Mouse (Mus musculus): ENCODE data around the gene Rnase9.
"Not testable (repeated sequence)": the region's sequence is repeated elsewhere in the genome, so short reads cannot be mapped to it uniquely, and the experiment has no call there.

The Rnase9 gene

DNA sequence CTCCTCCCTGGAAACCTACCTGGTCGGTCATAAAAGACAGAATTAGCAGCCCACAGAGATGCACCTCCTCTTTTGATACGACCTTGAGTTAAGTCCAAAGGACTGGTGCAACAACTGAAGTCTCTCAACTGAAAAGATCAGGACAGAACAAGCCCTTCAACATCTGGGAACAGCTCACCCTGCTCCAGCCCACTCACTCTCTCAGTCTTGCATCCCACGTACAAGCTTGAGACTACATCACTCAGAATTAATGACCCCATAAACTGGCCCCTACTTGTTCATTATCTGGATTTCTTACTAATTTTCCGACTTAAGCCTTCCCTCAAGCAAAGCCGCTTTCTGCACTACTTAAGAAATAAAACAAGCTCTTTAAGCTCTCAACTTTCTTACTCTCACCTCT, 11.5 kb upstream of the Rnase9 start:
- in situ Hi-C loops (cut with MboI, MseI) = no loop called here

DNA sequence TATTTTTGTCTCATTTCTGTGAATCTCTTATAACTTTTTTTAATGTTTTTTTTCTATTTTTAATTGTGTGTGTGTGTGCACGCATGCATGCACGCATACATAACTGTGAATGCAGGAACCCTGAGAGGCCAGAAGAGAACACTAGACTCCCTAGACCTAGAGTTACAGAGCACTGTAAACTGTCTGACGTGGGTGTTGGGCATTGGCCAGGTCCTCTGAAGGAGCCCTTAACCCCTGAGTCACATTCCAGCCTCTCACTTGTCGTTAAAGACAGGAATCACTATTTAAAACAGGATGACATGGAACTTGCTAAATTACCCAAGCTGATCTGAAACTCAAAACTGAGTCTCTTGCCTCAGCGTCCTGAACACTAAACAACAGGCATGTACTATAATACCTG, 10.3 kb upstream of the Rnase9 start:
- in situ Hi-C loops (cut with MboI, MseI) = no loop called here

DNA sequence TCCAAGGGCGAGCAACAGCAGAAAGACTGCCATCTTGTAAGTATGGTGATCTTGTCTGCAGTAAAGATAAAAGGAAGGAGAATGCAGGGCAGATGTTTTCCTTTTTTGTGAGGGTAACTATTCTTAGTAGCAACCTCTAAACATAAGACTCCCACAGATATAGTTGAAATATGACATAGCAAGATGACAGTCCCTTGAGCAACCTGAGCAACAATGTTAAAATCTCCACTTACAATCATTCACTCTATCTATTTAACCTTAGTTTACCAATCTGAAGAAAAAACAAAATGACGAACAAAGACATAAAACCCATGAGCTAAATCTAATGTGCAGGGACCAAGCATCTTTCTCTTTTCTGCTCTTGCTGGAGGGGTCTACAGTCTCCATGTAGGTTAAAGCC, 8.4 kb upstream of the Rnase9 start, which contains the start of gene Rnase11:
Rnase11 (minus strand) TSS at position 101 of the 400 bp plus-strand sequence.
- in situ Hi-C loops (cut with MboI, MseI) = no loop called here

DNA sequence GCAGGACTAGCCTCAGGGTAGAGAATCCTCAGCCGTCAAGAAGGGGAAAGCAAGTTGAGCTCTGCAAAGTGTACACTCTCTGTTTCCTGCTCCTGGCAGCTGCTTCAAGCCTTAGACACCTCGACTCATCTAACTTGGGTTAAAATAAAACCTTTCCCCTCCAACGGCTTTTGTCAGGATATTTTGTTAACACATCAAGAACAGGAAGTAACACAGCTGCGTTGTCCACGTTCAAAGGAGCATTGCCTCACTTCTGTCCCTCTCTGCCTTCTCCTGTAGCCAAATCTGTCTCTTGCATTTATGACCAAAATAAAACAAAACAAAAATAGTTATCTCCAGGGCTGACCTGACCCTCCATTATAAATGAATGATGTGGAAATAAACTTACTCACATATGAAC, 6.2 kb upstream of the Rnase9 start:
- in situ Hi-C loops (cut with MboI, MseI) = no loop called here

DNA sequence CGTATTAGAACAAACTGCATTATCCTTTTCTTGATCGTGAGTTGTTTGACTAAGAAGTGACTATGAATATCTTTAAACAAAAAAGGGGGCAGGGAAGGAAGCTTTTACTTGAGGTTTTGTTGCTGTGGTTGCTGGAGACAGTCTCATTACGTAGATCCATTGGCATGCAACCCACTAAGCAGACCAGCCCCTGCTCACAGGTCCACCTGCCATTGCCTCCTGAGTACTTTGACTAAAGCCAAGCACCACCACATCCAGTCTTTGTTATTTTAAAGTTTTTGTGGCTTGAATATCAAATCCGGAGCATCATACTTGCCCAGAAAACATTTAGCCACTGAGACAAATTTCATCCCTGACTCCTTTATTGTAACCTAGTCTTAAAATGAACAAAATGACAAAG, 5.5 kb downstream of the Rnase9 start:
- in situ Hi-C loops (cut with MboI, MseI) = no loop called here

DNA sequence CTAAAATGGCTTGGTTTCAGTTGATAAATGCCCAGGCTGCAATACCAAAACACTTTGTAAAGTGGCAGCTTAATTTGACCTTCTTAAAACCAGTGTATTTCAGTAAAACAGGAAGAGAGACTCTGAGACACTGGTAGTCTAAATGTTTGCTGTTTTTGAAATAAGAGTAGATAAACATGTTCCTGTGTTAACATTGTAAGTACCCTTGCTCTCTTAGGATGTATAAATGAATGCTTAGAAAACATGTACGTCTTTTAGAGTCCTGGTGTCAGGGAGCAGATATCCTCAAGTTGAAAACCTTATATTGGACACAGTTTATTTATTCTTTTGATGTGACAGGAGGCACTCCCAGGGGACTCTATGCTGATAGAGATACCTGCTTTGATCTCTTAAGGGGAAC, 6.5 kb downstream of the Rnase9 start:
- in situ Hi-C loops (cut with MboI, MseI) = no loop called here

DNA sequence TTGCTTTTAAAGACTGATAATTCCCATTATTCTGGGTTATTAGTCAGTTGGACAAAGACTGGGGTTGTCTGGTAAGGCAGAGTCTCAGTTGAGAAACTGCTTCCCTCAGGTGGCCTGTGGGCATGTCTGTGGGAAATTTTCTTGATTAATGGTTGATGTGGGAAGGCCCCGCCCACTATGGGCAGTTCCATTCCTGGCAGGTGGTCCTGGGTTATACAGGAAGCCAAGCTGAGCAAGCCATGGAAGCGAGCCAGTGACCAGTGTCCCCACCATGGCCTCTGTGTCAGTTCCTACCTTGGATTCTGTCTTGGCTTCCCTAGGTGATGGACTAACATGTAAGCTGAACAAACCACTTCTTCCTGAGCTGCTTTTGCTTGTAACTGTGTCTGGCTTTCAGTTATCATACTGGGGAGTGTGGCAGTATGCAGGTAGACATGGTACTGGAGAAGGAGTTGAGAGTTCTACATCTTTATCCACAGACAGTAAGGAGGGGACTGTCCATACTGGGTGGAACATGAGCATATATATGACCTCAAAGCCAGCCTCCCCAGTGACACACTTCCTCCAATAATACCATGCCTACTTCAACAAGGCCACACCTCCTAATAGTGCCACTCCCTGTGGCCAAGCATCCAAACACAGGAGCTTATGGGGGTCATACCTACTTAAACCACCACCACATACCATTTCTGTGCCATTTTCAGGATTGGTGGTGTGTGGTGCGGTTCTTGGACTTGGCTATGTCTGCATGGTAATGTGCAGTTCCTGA, 14.1 kb downstream of the Rnase9 start:
- in situ Hi-C loops (cut with MboI, MseI) = loop anchor here in 1 of 2 experiments (10.0 kb wide), 2 partner anchors 237 to 1313 kb away; no protein-coding TSS in a partner anchor

DNA sequence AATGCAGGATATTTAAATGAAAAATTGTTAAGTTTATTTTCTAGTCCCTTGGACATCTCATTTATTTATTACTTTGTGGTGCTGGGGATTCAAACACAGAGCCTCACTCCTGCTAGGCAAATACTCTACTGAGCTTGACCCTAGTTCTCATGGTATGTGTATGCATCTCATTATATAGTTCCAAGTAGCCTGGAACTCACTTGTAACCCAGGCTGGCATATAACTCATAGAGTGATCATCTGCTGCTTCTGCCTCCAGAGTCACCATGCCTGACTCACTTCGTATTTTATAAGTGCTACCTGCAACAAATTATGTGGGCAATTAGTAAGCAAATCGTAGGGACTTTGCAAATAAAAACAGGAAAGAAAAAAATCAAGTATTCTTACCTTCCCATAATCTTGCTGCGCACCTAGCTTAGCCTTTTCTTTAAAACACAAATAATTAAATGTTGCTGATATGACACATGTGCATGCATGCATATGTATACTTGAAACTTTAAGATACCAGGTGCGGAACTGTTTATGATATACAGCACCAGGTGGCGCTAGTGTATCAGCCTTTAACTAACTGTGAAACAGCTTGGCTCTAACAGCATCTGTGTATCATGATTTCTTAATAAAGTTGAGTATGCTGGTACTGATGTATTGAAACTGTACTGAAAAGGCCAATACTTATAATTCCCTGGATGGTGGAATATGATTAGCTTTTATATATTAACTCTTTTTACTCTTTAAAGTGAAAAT, 15.1 kb downstream of the Rnase9 start:
- in situ Hi-C loops (cut with MboI, MseI) = loop anchor here in 1 of 2 experiments (10.0 kb wide), 2 partner anchors 238 to 1312 kb away; no protein-coding TSS in a partner anchor

DNA sequence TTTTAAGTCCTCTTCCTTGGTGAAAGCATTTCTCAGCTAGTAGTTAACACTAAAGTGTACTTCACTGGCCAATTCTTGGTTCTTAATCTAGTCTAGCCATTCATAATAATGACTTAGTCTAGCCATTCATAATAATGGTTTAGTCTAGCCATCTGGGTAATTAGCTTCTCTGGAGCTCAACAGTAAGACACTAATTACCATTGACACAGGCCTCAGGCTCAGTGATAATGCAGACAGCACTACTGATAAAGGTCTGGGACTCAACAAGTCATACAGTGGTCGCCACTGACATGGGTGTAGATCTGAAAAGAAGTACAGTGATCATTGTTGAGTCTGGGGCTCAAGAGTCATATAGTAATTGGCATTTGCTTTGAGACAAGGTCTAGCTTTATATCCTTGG, 16.8 kb downstream of the Rnase9 start:
- in situ Hi-C loops (cut with MboI, MseI) = loop anchor here (5.0 to 10.0 kb wide), 4 partner anchors 37 to 1310 kb away; no protein-coding TSS in a partner anchor

DNA sequence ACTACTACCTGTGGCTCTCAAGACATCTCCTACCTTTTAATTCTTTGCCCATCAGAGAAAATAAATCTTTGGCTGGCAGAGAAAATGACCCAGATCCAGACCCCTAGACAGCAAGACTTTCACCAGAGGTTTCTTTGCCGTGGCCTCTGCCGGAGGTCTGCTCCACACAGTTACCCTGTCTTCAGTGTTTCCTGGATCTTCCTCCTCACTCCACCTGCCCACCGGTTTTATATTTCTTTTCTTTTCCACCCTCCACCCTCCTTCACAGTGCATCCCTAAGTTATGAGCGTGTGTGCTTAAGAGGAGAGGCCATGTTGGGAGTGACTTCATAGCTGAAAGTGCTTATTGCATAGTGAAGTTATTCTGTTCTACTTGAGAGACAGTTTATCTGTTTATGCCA, 18.2 kb downstream of the Rnase9 start:
- in situ Hi-C loops (cut with MboI, MseI) = loop anchor here (5.0 to 10.0 kb wide), 4 partner anchors 36 to 1309 kb away; no protein-coding TSS in a partner anchor

DNA sequence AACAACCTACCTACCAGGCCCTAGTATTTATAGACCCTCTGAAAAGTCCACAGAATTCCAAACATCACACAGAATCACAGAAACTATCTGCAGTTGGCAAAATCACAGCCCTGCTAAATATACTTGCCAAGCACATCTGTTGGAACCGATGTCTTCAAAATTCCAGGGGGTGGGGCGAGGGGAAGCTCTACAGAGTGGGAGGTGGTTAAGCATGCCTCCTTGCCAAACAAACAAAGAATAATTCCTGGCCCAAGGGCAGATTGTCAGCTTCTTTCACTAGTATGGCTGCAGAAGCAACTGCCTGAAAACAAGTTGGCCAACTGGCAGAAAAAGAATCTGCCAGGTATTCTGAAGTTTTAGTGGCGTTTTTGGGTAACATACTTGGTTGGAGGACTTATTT, 24.4 kb downstream of the Rnase9 start:
- in situ Hi-C loops (cut with MboI, MseI) = no loop called here

DNA sequence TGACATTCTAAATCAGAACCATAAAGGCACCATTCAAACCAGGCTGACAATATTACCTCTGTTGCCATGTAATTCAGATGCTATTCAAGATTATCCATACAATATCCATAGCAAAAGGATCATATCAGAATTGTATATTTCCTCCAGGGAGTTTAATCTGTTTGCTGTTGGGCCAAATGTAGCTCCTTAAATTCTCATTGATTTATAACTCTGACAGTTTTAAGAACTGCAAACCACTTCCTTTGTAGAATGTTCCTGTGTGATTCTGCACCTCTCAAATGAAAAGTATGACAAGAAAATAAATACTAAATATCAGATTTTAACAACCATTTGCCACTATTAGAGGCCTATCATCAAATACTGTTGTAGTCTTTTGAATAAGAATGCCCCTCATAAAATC, 25.9 kb downstream of the Rnase9 start:
- in situ Hi-C loops (cut with MboI, MseI) = no loop called here

DNA sequence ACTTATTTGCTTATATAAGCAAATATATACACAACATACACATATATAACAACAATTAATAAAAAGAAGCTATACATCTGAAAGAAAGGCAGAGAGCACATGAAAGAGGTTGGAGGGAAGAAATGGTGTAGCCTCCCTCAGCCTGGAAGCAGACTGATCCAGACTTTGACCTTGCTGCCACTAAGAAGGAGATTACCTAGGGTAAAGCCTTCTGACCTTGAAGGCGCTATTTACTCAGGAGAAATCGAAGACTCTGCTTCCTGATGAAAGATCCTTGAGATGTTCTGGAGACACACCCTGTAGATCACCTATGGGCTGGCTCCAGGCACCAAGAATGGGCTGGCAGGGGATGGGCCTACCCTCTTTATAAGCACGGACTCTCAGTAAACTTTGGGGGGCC, 26.9 kb downstream of the Rnase9 start:
- in situ Hi-C loops (cut with MboI, MseI) = not testable (repeated sequence)

DNA sequence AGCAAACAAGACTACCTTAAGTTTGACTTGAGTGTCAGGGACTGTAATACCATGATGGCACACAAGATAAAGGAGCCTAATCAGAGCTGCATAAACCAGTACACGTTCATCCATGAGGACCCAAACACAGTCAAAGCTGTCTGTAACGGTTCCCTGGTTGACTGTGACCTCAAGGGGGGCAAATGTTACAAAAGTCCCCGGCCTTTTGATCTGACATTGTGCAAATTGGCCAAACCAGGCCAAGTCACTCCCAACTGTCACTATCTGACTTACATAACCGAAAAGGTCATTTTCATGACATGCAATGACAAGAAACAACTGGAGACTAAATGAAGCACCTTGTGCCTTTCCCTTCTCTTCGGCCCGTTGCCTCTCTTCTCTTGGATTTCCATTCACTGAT, 32.1 kb downstream of the Rnase9 start:
- in situ Hi-C loops (cut with MboI, MseI) = no loop called here

DNA sequence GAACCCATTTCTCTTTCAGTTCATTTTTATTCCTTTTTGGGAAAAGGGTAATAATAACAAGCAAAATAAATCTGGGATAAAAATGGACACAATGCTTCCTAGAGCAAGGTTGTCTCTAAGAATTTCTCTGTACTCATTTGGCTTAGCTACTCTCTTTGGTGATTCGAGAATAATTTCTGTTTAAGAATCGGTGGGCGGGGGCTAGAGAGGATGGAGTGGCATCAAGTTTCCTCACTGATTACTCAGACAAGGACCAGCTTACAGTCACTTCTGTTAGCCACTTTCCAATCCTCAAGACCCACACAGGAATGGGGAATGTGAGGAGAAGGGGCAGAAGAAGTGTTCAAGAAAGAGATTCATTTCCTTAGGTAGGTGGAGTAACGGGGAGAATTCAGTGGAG, 32.9 kb downstream of the Rnase9 start:
- in situ Hi-C loops (cut with MboI, MseI) = no loop called here

DNA sequence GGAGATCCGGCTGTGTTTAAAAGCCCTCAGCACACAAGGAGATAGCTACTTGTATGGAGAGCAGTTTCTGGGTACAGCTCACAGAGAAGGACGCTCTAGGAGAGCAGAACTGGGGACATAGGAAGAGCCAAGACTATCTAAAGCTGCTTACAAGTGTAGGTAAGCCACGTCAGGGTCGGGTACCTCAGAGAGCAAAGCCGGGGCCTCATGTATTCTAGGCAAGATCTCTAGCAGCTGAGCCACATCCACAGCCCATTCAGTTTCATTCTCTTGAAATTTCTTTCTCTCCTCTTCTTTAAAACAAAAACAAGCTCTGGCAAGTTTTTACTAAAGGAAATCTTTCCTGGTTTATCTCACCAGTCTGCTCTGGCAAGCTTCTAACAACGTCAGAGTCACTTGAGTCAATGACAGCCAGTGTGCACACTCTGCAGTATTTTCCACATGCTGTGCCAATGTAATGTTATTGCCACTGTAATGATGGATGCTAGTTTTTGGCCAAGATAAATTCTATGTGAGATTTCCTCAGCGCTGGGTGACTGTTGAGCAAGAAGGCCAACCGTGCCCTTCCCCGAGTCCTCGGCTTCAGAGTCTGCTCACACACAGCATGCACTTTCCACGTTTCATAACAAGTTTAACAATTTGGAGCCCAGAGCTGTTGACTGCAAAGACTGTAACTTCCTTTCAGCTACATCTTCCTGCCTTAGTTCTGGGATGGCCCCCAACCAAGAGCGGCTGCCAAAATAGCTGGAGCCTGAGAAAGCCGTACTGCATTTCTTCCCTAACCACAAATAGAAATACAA, 33.6 kb downstream of the Rnase9 start:
- in situ Hi-C loops (cut with MboI, MseI) = no loop called here

DNA sequence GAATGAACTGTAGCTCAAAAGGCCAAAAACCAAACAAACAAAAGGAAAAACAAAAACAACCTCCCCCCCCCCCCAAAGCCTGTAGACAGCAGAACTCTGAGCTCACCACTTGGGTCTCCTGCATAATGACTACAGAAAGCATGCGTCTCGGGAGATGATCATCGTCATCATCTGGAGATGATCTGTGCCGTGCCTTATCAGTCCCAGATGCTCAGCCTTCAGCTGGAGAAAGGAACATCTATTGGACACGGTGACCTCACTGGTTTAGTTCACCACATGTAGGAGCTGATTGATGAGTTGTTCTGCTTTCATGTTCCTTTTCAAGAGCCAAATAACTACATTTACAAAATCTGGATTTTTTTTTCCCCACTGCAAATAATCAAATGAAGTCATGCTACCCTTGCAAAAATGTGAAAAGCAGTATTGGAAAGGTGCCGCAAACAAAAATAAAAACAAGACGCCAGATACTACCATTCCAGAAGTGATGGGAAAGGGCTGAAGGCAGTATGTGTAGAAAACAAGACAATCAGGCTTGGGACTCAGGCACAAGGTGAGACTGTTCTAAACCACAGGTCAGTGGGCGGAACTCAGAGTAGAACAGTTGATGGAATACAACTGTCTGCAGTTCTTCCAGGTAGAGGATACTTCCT, 34.4 kb downstream of the Rnase9 start, which contains the start of gene Rnase10:
Rnase10 (plus strand) TSS at position 600 of the 650 bp plus-strand sequence.
- in situ Hi-C loops (cut with MboI, MseI) = no loop called here

DNA sequence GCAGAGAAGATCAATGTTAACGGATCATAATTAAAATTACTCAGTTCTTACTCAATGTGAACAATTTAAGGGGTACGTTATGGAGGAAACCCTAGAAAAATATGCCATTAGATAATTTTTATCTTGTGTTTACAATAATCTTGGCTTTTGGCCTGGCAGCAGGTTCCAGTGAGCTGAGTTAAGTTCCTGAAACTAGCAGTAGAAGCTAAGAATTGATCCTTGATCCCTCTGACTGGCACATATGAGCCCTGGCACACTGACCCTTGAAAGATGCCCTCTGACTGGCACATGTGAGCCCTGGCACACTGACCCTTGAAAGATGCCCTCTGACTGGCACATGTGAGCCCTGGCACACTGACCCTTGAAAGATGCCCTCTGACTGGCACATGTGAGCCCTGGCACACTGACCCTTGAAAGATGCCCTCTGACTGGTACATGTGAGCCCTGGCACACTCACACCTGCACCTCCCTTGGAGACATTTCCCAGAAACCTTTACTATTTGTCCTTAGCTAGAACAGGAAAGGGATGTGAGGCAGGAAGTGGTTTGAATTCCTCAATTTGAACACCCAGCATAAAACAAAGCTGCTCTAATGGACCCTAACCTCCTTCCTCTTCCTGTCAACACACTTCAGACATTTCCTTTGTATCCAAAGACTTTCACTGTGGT, 43.5 kb downstream of the Rnase9 start:
- in situ Hi-C loops (cut with MboI, MseI) = no loop called here

DNA sequence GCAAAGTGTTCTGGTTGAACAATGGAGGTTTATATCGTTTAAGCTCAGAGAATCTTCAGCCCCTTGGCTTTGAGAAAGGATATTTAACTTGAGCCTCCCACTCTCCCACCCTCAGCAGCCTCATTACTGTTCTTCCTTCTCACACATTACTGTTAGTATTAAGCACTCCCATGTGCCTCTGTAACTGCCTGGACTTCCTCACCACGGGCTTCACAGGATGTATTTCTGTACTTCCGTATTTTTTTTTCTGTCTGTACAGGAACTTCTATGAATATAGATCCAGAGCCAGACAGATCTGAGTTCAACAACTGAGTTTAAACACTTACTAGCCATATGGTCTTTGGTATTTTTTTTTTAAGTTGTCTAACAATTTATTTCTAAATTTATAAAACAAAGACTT, 44.6 kb downstream of the Rnase9 start:
- in situ Hi-C loops (cut with MboI, MseI) = no loop called here

DNA sequence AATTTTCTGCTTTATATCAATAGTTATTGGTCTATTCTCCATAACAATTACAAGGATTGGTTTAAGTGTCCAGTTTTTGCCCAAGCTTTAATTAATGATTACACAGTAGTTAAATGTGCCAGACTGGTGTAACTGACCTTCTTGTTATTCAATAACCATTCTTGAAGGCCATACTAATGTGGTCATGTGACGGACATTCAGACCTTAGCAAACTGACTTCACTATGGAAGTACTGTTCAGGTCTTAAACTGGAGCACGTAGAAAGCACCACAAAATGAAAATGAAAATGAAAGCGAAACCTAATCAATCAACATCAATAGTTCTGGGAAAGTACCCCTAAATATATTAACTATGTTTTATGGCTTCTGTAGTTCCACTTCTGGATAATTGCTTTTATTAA, 50.6 kb downstream of the Rnase9 start:
- in situ Hi-C loops (cut with MboI, MseI) = no loop called here
